Comparison of ENCODE assay signal across 8 mouse cellular contexts in the genomic region with DNA sequence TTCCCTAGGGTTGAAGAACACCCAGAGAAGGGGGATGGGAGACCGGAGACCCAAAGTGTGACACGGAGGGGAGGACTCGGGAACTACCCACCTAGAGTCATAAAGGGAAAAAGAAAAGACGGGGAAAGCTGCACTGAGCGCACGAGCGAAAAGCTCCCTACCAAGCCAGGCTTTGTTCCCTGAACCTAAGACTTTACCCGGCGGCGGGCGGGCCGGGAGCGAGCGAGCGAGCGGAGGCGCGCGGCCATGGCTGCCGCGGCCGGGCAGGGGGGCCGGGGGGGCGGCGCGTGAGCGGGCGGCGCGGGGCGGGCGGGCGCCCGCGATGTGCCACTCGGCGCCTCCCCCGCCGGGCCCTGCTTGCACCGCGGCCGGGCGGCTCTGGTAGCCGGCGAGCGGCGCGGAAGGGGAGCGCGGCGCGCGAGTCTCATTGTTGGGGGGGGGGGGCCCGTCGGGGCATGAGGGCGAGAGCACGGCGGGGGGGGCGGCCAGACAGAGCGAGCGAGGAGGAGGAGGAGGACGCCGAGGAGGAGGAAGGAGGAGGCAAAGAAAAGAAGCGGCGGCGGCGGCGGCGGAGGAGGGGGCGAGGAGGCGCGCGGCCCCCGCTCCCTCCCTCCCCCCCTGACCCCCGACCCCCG. TPM values are rescaled to one million over a fixed set of nuclear protein-coding genes. Genes with fewer than 3 reads are reported as not detected.
DNase-seq lines count a peak whose midpoint lies in the region; ATAC-seq and TF ChIP-seq lines count a peak whose summit lies in the region.

A gene (plus strand): TSS at position 522 of the 635 bp plus-strand sequence.

- no peak for TF ChIP-seq EP300 in lung, postnatal 0 days (IDR thresholded peaks at IDR 0.05)

- peaks cover 31% of the 10 kb centered on the region for H3K36me3 ChIP-seq in G1E (replicated peaks)
- H3K36me3 ChIP-seq in forebrain, embryonic 16.5 days (ENCODE audit: control insufficient read depth, insufficient read depth) = peaks cover 3% of the 10 kb centered on the region
- no peaks in the 10 kb centered on the region for H3K36me3 ChIP-seq in lung, postnatal 0 days (ENCODE audit: insufficient read depth, low read length)

- no peak for TF ChIP-seq CTCF in G1E (IDR thresholded peaks at IDR 0.05; ENCODE audit: low read depth, low read length)
- no peak for TF ChIP-seq CTCF in lung, postnatal 0 days (IDR thresholded peaks at IDR 0.05)

- peak within 1 kb of the TSS; percentile 70 for H3K27ac ChIP-seq in forebrain, embryonic 16.5 days (ENCODE audit: low read length)
- peak within 1 kb of the TSS; percentile 94 for H3K27ac ChIP-seq in lung, postnatal 0 days (ENCODE audit: low read length)

- peak within 1 kb of the TSS; percentile 82 for H3K9ac ChIP-seq in forebrain, embryonic 16.5 days (replicated peaks; ENCODE audit: low read depth, low read length)
- peak within 1 kb of the TSS; percentile 63 for H3K9ac ChIP-seq in lung, postnatal 0 days (replicated peaks; ENCODE audit: low read depth)

- 0 out of 2 replicates have a peak, but pooled peaks cover 2% of the 10 kb centered on the region for H3K9me3 ChIP-seq in G1E (replicated peaks)
- H3K9me3 ChIP-seq in forebrain, embryonic 16.5 days (ENCODE audit: control insufficient read depth, low read length) = no peaks in the 10 kb centered on the region
- H3K9me3 ChIP-seq in lung, postnatal 0 days (ENCODE audit: low read length) = no peaks in the 10 kb centered on the region

- H3K27me3 ChIP-seq in G1E (ENCODE audit: insufficient read depth, low read length) = peaks cover 65% of the 10 kb centered on the region
- H3K27me3 ChIP-seq in forebrain, embryonic 16.5 days (replicated peaks; ENCODE audit: control insufficient read depth, insufficient read depth, low read length) = peaks cover 19% of the 10 kb centered on the region
- H3K27me3 ChIP-seq in lung, postnatal 0 days (replicated peaks; ENCODE audit: insufficient read depth, low read length) = 0 out of 2 replicates have a peak, but pooled peaks cover 5% of the 10 kb centered on the region

- peak within 1 kb of the TSS; percentile 85 for H3K4me2 ChIP-seq in forebrain, embryonic 16.5 days (ENCODE audit: low read length)
- peak within 1 kb of the TSS; percentile 81 for H3K4me2 ChIP-seq in lung, postnatal 0 days (replicated peaks; ENCODE audit: low read depth, low read length)

- under 1% methylated on average over 21 of the region's 76 CpGs for WGBS in forebrain, embryonic 16.5 days
- WGBS in lung, postnatal 0 days = 1% methylated on average over 17 of the region's 76 CpGs

- no peak for ATAC-seq in G1E (ENCODE audit: extremely low read depth, insufficient number of reproducible peaks, low FRiP score, poor library complexity, severe bottlenecking)
- peak; percentile 70 for ATAC-seq in forebrain, embryonic 16.5 days
- no peak for ATAC-seq in hematopoietic stem cell, adult 5-6 weeks (replicated peaks in 1 of 2; ENCODE audit: insufficient read depth in 1 of 2, low FRiP score in 2 of 2, low TSS enrichment in 1 of 2, low read depth in 1 of 2, poor library complexity in 2 of 2, severe bottlenecking in 2 of 2)
- ATAC-seq in lung, postnatal 0 days = peak; percentile 69

- DNase-seq in G1E (ENCODE audit: low spot score) = peak; percentile 70
- peak; percentile 75 for DNase-seq in brain, embryonic 18.5 days (ENCODE audit: low read depth, low spot score)
- peak in 1 of 2 experiments; percentile 55 for DNase-seq in layer of hippocampus, adult 8-10 months (ENCODE audit: low spot score in 2 of 2)
- peak; percentile 93 for DNase-seq in lung, postnatal 0 days (ENCODE audit: low spot score)
- peak; percentile 85 for DNase-seq in retina, embryonic 14.5 days (ENCODE audit: low spot score)
- DNase-seq in urinary bladder, postnatal 10 days (ENCODE audit: low spot score) = peak; percentile 35

- H3K4me1 ChIP-seq in G1E (ENCODE audit: insufficient read depth, low read depth, low read length) = peaks cover 53% of the 10 kb centered on the region
- H3K4me1 ChIP-seq in forebrain, embryonic 16.5 days (replicated peaks; ENCODE audit: control insufficient read depth, insufficient read depth, low read length) = peaks cover 42% of the 10 kb centered on the region
- H3K4me1 ChIP-seq in lung, postnatal 0 days (ENCODE audit: insufficient read depth, low read depth, low read length) = peaks cover 22% of the 10 kb centered on the region

- H3K4me3 ChIP-seq in G1E (ENCODE audit: low read depth, low read length) = peak within 1 kb of the TSS; percentile 71
- peak within 1 kb of the TSS; percentile 84 for H3K4me3 ChIP-seq in forebrain, embryonic 16.5 days (replicated peaks; ENCODE audit: low read length)
- H3K4me3 ChIP-seq in lung, postnatal 0 days (ENCODE audit: low read depth, low read length) = peak within 1 kb of the TSS; percentile 86

RNA-seq across cellular contexts. Expression of the gene that starts here (rescaled TPM):
- 16.5 and 18.7 TPM in 2 replicates for total RNA-seq in G1E (2014; fragmentation: Nextera tagmentation)
- total RNA-seq in G1E (2017) = 10.9 and 11.2 TPM in 2 replicates
- 38.3 and 42.6 TPM in 2 replicates for polyA plus RNA-seq in G1E (2012)
- polyA plus RNA-seq in forebrain, embryonic 16.5 days (2015; fragmentation: Nextera tagmentation; extraction: Ambion mirVana) = 4.2 and 5.1 TPM in 2 replicates
- total RNA-seq in hematopoietic stem cell, adult 5-6 weeks (2017) = 16.5 and 19.5 TPM in 2 replicates
- total RNA-seq in layer of hippocampus, adult 8-10 months (2022) = 100 to 1,000 TPM; 110 to 149 (median 126) TPM
- 3.0 and 3.5 TPM in 2 replicates for polyA plus RNA-seq in lung, postnatal 0 days (2015; fragmentation: Nextera tagmentation; extraction: Ambion mirVana)

Comparison
In these comparisons a context has a peak if more than half of its experiments do, and no peak if none do; other contexts are left out.
1. ATAC-seq: peak in forebrain, embryonic 16.5 days (single experiment) and lung, postnatal 0 days (single experiment); none in G1E (single experiment) and hematopoietic stem cell, adult 5-6 weeks (0 of 2).
2. Peak in every context shown above with its lines, with median percentiles within 50 percentile points of each other: H3K4me3 ChIP-seq.